Mouse (Mus musculus) ES-E14 (cell line): Measurements from ENCODE around the gene Csrnp1.

Source experiments
- CHD2 ChIP-seq: IDR thresholded peaks from 2 replicates; pipeline ENCODE4 v1.6.1; 2014; ENCODE audit warnings: mild to moderate bottlenecking, low read depth, low read length, inconsistent platforms
- HCFC1 ChIP-seq: IDR thresholded peaks from 2 replicates; pipeline ENCODE4 v1.6.1; 2012; ENCODE audit warnings: low read length, inconsistent platforms, borderline replicate concordance; ENCODE audit not compliant: insufficient read depth
- MAFK ChIP-seq: IDR thresholded peaks from 2 replicates; pipeline ENCODE4 v1.6.1; 2014; ENCODE audit warnings: mild to moderate bottlenecking, low read depth, low read length, inconsistent platforms; ENCODE audit not compliant: insufficient read depth
- ZC3H11A ChIP-seq: IDR thresholded peaks from 2 replicates; pipeline ENCODE4 v1.6.1; 2012; ENCODE audit warnings: low read depth, mild to moderate bottlenecking, inconsistent platforms, low read length, borderline replicate concordance

- TF ChIP-seq ZC3H11A (no peak), CHD2 (no peak), MAFK (no peak), HCFC1 (no peak)
Measured at GRCm38 (mm10) chr9:119962216-119962615, 22.2 kb downstream of the Csrnp1 start.
